Mouse (Mus musculus): Measurements from ENCODE around the gene Evx1. TPM values are rescaled to one million over a fixed set of nuclear protein-coding genes. Genes with fewer than 3 reads are reported as not detected.
A peak's percentile ranks its signal among the peaks of the same experiment; 100 is the strongest.

Evx1 gene
- 0.15 and 0.29 TPM in 2 replicates for polyA plus RNA-seq (2016; fragmentation: Nextera tagmentation; extraction: Ambion mirVana)

DNA sequence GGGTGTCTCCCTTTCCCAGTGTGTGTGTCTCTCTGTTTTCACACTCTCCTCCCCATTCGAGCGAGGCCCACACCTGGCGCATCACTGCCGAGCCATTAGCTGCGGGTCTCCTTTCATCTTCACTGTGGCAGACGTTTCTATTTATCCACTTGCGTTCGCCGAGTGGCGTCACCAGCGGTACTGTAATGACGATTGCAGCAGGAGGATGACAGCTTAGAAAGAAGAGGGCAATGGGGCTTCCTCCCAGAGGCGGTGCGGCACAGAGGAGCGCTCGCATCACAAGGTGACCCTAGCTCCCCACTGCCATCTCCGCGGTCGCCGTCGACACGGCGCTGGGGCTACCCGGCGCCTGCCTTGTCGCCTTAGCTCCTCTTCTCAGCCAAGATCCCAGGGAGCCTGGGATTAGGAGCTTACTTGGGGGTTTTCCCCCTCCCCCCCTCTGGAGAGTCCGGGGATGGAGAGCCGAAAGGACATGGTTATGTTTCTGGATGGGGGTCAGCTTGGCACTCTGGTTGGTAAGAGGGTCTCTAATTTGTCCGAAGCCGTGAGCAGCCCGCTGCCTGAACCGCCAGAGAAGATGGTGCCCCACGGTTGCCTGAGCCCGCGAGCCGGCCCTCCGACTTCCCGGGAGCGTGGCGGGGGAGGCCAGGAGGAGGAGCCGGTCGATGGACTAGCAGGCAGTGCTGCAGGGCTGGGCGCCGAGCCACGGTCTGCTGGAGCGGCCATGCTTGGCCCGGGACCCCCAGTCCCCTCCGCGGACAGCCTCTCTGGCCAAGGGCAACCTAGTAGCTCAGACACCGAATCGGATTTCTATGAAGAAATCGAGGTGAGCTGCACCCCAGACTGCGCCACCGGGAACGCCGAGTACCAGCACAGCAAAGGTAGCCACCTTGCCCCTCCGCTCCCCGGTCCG, at the start of gene Evx1:
TSS of gene Evx1 (plus strand) at position 108 of the 913 bp plus-strand sequence.
- under 1% methylated on average over 59 of the region's 59 CpGs for WGBS
- H3K27me3 ChIP-seq (ENCODE audit: low read depth, poor library complexity, severe bottlenecking) = peaks cover 100% of the 10 kb centered on the region
- DNase-seq (ENCODE audit: low spot score) = peak; percentile 54
- no peaks in the 10 kb centered on the region for H3K36me3 ChIP-seq
- peak within 1 kb of the TSS; percentile 14; the same call in 1 of the 2 replicates for H3K4me3 ChIP-seq
- H3K4me1 ChIP-seq = peaks cover 32% of the 10 kb centered on the region
- no peaks in the 10 kb centered on the region for H3K9me3 ChIP-seq (replicated peaks)
- H3K27ac ChIP-seq (replicated peaks) = no peak within 1 kb of the TSS

DNA sequence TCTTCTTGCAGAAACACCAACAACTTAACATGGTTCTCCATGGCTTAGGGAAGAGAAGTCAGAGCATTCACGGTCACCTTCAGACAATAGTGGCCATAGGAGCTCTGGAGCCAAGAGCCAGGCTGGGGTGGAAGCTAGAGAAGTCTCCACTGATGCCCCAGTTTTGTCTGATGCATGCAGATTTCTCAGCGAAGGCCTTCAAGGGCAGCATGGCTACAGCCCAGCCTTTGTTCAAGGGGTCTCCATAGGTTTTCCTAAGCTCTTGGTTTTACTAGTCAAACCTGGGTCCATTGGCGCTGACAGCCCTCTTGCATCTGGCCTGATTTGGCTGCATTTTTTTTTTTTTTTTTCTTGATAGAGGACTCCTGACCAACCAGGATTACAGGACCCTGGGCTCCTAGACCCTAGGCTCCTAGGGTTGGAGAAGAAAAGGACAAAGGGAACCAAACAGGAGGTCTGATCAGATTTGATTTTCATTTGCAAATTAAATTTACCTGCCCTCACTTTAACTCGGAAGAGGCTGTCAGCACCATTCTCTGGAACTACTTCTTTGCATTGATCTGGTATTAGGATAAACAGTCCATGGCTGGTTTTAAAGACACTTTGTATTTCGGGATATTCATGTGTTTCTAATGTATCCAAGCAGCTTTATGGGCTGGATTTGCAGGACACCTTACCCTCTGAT, 49.0 kb upstream of the Evx1 start:
- peaks cover 100% of the 10 kb centered on the region for H3K27me3 ChIP-seq (ENCODE audit: low read depth, poor library complexity, severe bottlenecking)
- H3K27ac ChIP-seq (replicated peaks) = no peak overlapping the region
- no peaks in the 10 kb centered on the region for H3K36me3 ChIP-seq
- H3K4me1 ChIP-seq = peaks cover 15% of the 10 kb centered on the region
- 2% methylated on average over 5 of the region's 5 CpGs for WGBS
- no peaks in the 10 kb centered on the region for H3K9me3 ChIP-seq (replicated peaks)
- H3K4me3 ChIP-seq = no peak overlapping the region
- peak; percentile 43 for DNase-seq (ENCODE audit: low spot score)

DNA sequence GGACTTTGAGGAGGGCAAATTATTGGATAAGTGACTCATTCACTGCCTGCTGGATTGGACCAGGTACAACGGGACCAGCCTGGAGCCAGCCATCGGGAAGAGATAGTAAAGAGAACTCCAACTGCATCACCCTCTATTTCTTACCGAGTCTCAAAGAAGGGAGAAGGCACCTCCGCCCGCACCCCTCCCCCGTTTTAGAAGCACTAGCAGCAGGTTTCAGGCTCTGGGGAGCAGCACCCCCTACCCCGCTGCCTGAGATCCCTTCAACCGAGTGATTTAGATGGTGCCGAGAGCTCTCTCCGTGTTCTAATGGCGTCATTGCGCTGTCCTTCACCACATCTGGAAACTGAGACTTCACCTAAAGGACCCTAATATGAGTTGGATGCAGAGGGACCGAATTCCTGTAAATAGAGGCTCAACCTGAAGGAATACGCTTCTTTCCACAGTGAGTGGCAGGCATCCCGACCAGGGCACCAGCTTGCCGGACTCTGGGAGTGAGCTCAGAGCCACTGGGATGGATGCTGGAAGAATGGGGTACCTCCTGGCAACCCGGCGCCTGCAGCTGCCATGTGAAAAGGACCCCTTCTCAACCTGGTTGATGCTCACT, 47.9 kb upstream of the Evx1 start:
- DNase-seq (ENCODE audit: low spot score) = peak; percentile 51
- Histone ChIP-seq H3K36me3 (no peaks in the 10 kb centered on the region), H3K4me1 (peaks cover 8% of the 10 kb centered on the region)

DNA sequence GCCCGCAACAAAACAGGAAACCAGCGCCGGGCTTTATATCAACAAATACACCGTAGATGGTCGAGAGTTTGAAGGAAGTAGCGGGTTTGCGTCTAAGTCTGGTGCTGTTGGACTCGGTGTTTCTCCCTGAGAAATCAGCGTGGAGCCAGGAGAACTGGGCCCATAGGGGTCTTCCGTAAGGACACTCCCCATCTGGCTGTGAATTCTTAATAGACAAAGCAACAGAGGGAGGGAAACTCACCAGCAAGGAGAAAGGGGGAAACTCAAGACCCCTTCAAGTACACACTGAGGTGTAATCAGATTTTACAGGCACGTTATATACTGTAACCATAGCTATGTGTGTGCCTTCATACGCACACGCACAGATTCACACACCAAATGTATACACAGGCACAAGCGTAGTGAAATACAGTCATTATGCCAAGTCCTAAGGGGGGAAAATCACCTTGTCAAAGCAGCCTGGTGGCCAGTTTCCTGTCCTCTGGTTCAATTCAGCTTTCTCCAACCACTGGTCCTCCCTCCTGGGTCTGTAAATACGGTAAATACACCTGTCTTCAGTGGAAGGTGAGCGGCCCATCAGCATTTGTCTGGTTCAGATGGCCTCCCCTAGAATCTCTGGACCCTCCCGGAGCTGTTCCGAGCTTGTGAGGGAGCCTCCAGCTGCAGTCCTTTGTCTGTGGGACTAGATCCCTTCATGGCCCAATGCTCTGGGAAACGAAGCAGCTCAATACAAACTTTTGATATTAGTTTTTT, 47.2 kb upstream of the Evx1 start:
- H3K27me3 ChIP-seq (ENCODE audit: low read depth, poor library complexity, severe bottlenecking) = peaks cover 100% of the 10 kb centered on the region
- peaks cover 1% of the 10 kb centered on the region; the same call in 1 of the 2 replicates for H3K4me1 ChIP-seq
- H3K9me3 ChIP-seq (replicated peaks) = no peaks in the 10 kb centered on the region
- peak; percentile 55 for DNase-seq (ENCODE audit: low spot score)
- no peak overlapping the region for H3K4me3 ChIP-seq
- H3K27ac ChIP-seq (replicated peaks) = no peak overlapping the region
- H3K36me3 ChIP-seq = no peaks in the 10 kb centered on the region
- WGBS = 1% methylated on average over 19 of the region's 19 CpGs

More for the DNA sequence above, 47.9 kb upstream of the Evx1 start:
- Histone ChIP-seq H3K27me3 (ENCODE audit: low read depth, poor library complexity, severe bottlenecking) (peaks cover 100% of the 10 kb centered on the region), H3K27ac (replicated peaks) (no peak overlapping the region), H3K9me3 (replicated peaks) (no peaks in the 10 kb centered on the region), H3K4me3 (no peak overlapping the region)
- 2% methylated on average over 18 of the region's 18 CpGs for WGBS

DNA sequence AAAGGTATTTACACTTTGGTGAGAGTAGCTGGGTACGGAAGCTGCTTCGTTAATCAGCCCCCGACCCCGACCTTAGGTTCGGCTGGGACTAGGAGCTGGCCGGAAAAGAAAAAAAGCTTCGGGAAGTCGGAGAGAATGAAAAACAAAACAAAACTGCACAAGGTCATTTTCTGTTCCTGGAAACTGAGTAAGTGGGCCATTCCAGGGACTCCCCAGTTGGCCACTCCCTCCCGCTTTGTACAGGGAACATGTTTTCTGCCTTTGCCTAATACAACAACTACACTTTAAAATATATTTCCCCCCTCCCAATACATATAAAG, 46.7 kb upstream of the Evx1 start:
- Histone ChIP-seq H3K27me3 (ENCODE audit: low read depth, poor library complexity, severe bottlenecking) (peaks cover 100% of the 10 kb centered on the region), H3K4me3 (no peak overlapping the region), H3K27ac (replicated peaks) (no peak overlapping the region), H3K36me3 (no peaks in the 10 kb centered on the region), H3K9me3 (replicated peaks) (no peaks in the 10 kb centered on the region), H3K4me1 (no peaks in the 10 kb centered on the region)
- WGBS = 2% methylated on average over 9 of the region's 9 CpGs
- DNase-seq (ENCODE audit: low spot score) = no peak

DNA sequence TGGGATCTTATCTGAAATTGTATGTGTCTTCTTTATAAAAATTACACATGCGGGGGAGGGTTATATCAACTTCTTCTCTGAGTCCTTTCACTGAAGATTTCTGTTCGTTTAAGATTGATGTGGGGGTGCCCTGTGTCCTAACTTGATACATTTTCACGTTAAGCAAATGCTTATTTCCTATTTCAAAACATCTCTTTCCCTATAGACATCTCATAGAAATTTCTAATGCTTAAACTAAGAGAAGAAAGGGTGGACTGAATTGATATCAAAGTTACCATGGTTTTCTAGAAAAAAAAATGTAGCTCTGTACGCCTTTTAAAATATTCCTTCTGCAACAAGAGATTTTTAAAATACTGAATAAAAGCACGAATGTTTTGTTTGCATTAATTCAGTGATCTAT, 46.1 kb upstream of the Evx1 start:
- DNase-seq (ENCODE audit: low spot score) = no peak
- WGBS = 20% methylated on average over 5 of the region's 5 CpGs

DNA sequence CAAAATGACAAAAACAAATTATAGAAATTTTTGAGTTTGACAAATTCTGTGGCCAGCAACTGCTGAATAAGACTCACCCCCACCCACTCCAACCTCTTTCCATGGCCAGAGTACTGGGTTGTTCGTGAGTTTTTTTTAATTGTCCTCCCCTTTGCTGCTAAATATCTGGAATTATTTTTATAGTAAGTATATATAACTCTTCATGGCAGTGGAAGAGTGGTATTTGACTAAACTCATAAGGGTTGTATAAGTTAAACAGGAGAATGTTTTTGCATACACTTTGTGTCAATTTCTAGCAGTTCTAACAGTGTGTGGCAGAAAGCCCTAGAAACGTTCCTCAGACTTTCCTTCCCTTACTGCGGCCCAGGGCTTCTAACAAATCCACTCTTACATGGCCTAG, 45.6 kb upstream of the Evx1 start:
- no peaks in the 10 kb centered on the region for H3K36me3 ChIP-seq
- no peak for DNase-seq (ENCODE audit: low spot score)
- WGBS = 5% methylated on average over 3 of the region's 3 CpGs
- H3K27me3 ChIP-seq (ENCODE audit: low read depth, poor library complexity, severe bottlenecking) = peaks cover 100% of the 10 kb centered on the region
- H3K4me3 ChIP-seq = no peak overlapping the region
- H3K27ac ChIP-seq (replicated peaks) = no peak overlapping the region
- H3K9me3 ChIP-seq (replicated peaks) = no peaks in the 10 kb centered on the region
- no peaks in the 10 kb centered on the region for H3K4me1 ChIP-seq

More for the DNA sequence above, 46.1 kb upstream of the Evx1 start:
- Histone ChIP-seq H3K27ac (replicated peaks) (no peak overlapping the region), H3K4me1 (no peaks in the 10 kb centered on the region), H3K4me3 (no peak overlapping the region), H3K9me3 (replicated peaks) (no peaks in the 10 kb centered on the region), H3K36me3 (no peaks in the 10 kb centered on the region), H3K27me3 (ENCODE audit: low read depth, poor library complexity, severe bottlenecking) (peaks cover 100% of the 10 kb centered on the region)

DNA sequence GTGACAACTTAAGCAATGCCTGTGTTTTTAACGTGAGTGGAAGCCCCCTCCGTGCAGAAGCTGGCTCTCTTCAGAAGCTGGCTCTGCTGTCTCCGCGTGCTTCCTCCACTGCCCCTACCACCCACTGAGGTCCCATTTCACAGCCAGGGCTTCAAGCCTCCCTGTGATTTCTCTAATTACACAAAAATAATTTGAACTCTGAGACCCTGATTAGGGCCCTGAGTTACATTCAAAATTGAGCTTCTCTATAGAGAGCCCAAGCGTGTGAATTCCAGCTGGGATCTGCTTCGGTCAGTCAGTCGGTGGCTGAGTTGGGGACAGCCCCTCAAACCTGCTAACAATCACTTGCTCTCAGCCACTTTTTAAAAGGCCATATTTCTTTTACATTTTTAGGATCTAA, 45.0 kb upstream of the Evx1 start:
- DNase-seq (ENCODE audit: low spot score) = peak; percentile 28
- H3K27me3 ChIP-seq (ENCODE audit: low read depth, poor library complexity, severe bottlenecking) = peaks cover 100% of the 10 kb centered on the region
- no peaks in the 10 kb centered on the region for H3K4me1 ChIP-seq
- H3K36me3 ChIP-seq = no peaks in the 10 kb centered on the region
- WGBS = 1% methylated on average over 7 of the region's 7 CpGs
- no peak overlapping the region for H3K4me3 ChIP-seq
- no peak overlapping the region for H3K27ac ChIP-seq (replicated peaks)
- H3K9me3 ChIP-seq (replicated peaks) = no peaks in the 10 kb centered on the region

DNA sequence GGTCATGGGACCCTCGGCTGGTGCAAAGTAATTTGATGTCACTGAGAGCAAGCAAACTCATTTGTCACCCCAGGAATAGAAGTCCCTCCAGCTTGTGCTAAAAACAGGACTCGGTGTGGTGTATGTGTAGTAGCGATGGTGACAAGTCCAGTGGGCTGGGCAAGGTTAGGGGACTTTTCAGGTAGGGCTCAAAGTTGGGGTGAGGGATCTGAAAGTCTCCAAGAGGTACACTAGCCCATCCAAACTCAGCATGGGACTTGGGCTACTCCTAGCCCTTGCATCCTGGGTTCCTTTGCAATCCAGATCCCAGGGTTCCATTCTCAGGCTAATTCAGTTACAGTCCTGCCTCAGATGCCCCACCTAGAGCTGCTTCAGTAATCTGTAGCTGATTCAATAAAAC, 44.5 kb upstream of the Evx1 start:
- Histone ChIP-seq H3K4me3 (no peak overlapping the region), H3K27ac (replicated peaks) (no peak overlapping the region), H3K27me3 (ENCODE audit: low read depth, poor library complexity, severe bottlenecking) (peaks cover 100% of the 10 kb centered on the region), H3K4me1 (no peaks in the 10 kb centered on the region), H3K36me3 (no peaks in the 10 kb centered on the region), H3K9me3 (replicated peaks) (no peaks in the 10 kb centered on the region)
- 2% methylated on average over 3 of the region's 3 CpGs for WGBS
- DNase-seq (ENCODE audit: low spot score) = no peak

DNA sequence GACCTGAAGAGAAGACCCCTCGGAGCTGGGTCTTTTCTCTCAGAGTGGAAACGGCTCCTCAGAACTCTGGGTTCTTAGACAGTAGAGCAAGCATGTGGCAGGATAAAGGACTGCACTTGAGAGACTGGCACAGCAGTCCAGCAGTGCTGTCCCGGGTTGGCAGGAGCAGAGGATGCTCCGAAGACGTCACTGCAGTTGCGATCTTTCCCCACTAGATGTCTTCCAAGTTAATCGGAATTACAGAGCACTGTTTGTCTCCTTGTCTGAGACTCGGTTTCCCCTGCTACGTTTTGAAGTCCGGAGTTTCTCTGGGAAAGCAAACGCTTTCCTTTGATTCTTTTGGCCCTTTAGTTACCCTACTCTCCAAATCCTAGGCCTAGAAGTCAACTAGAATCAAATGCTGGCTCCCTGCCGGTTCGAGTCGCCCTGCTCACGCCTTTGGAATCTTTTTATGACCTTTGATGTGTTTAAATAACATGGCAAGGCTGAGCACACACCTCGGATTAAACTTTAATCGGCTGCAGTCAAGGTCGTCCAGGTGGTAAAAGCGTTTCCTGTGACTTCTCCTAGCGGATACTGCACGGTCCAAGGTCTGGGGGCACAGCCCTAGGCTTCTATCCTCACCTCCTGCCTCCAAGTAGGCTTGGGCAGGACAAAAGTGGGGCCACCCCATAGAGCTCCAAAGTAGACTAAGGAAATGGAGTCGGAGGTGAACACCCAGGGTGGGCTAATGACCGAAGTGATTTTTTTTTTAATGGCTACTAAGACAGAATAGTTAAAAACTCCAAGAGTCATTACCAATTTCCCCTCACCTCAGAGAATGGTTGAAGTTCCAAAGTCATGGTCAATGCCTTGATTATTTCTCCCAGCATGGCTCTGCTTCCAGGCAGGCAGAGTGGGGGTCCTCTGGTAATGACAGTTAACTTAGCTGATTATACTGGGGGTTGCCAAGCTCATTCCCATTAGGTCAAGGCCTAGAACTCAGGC, 42.5 kb upstream of the Evx1 start:
- H3K27ac ChIP-seq (replicated peaks) = no peak overlapping the region
- DNase-seq (ENCODE audit: low spot score) = peak; percentile 73
- 5% methylated on average over 23 of the region's 23 CpGs for WGBS
- no peaks in the 10 kb centered on the region for H3K4me1 ChIP-seq
- H3K27me3 ChIP-seq (ENCODE audit: low read depth, poor library complexity, severe bottlenecking) = peaks cover 100% of the 10 kb centered on the region
- no peaks in the 10 kb centered on the region for H3K9me3 ChIP-seq (replicated peaks)
- no peak overlapping the region for H3K4me3 ChIP-seq
- no peaks in the 10 kb centered on the region for H3K36me3 ChIP-seq

DNA sequence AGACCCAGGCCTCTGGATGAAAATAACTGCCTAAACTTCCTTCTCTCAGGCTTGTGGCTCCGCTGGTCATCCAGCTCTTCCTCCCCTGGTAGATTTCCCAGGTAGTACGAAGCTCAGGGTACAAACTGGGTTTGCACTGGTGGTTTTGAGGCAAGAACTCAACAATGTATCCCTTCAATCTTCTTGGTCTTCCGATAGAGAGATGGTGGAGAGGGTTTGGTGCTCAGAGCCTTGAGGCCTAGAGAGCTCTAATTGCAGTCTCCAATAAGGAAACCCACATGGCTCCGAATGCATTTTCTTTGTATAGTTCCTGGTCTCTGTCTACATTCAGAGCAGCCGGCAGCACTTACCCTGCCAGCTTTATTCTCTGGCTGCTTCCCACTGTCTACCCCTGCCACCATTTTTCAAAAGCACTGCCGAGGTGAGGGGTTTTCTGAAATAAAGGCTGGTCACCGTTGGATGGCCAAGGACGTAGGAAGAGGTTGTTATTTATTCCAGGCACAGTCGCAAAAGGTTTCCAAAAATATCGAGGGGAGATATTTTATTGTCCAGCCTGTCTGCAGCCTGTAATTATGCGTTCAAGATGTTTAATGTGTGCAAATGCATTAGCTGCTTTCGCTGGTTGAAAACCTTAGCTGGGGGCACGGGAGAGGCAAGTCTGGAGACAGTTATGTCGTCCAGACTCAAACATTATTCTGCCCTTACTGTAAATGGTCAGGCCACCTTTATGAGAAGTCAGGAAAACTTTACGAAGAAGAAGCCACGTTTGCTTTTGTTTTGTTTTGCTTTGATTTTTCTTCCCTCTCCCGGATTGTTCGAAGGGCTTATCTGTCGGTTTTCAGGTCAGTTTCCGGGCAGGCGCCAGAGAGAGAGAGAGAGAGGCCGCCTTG, 40.3 kb upstream of the Evx1 start:
- Histone ChIP-seq H3K27ac (replicated peaks) (no peak overlapping the region), H3K27me3 (ENCODE audit: low read depth, poor library complexity, severe bottlenecking) (peaks cover 100% of the 10 kb centered on the region), H3K36me3 (no peaks in the 10 kb centered on the region), H3K4me3 (no peak overlapping the region), H3K9me3 (replicated peaks) (no peaks in the 10 kb centered on the region), H3K4me1 (no peaks in the 10 kb centered on the region)
- peak; percentile 34 for DNase-seq (ENCODE audit: low spot score)
- 3% methylated on average over 22 of the region's 22 CpGs for WGBS
